Mouse (Mus musculus): ENCODE measurements around the gene C130050O18Rik. TPM values are rescaled to one million over a fixed set of nuclear protein-coding genes. Genes with fewer than 3 reads are reported as not detected.

Gene C130050O18Rik
- total RNA-seq, 2 experiments from 2014 or later = 0.30 to 0.34 TPM

- intact Hi-C loops (cut with DNase I) = no loop called here
- peak in 1 of 2 experiments; percentile 45 for DNase-seq (ENCODE audit: low spot score in 2 of 2)
Measured at GRCm38 (mm10) chr5:139392219-139393196, 12.6 kb upstream of the C130050O18Rik start.

- intact Hi-C loops (cut with DNase I) = no loop called here
- DNase-seq (ENCODE audit: low spot score in 2 of 2) = peak in 1 of 2 experiments; percentile 3
Measured at GRCm38 (mm10) chr5:139393197-139393588, 11.9 kb upstream of the C130050O18Rik start.

- intact Hi-C loops (cut with DNase I) = no loop called here
- DNase-seq (ENCODE audit: low spot score in 2 of 2) = peak in 1 of 2 experiments; percentile 7
Measured at GRCm38 (mm10) chr5:139394399-139394798, 10.7 kb upstream of the C130050O18Rik start.

- DNase-seq (ENCODE audit: low spot score in 2 of 2) = no peak
- intact Hi-C loops (cut with DNase I) = no loop called here
Measured at GRCm38 (mm10) chr5:139395528-139395927, 9.6 kb upstream of the C130050O18Rik start.

GRCm38 (mm10) chr5:139397359-139397916 is 7.6 kb upstream of the C130050O18Rik start:
- intact Hi-C loops (cut with DNase I) = no loop called here
- DNase-seq (ENCODE audit: low spot score in 2 of 2) = no peak

- intact Hi-C loops (cut with DNase I) = loop anchor here (1.0 kb wide), 1 partner anchor 34 kb away; no protein-coding TSS in a partner anchor
Measured at GRCm38 (mm10) chr5:139397959-139398753, 6.9 kb upstream of the C130050O18Rik start.

GRCm38 (mm10) chr5:139398786-139399185 is 6.3 kb upstream of the C130050O18Rik start:
- intact Hi-C loops (cut with DNase I) = loop anchor here (1.0 kb wide), 1 partner anchor 34 kb away; no protein-coding TSS in a partner anchor
- DNase-seq (ENCODE audit: low spot score in 2 of 2) = no peak

More at GRCm38 (mm10) chr5:139397959-139398753, 6.9 kb upstream of the C130050O18Rik start:
- DNase-seq (ENCODE audit: low spot score in 2 of 2) = peak; percentile 90 to 97

GRCm38 (mm10) chr5:139399991-139400390 is 5.1 kb upstream of the C130050O18Rik start:
- DNase-seq (ENCODE audit: low spot score in 2 of 2) = no peak
- intact Hi-C loops (cut with DNase I) = loop anchor here (5.0 kb wide), 1 partner anchor 57 kb away; no protein-coding TSS in a partner anchor

GRCm38 (mm10) chr5:139402106-139402505 is 3.0 kb upstream of the C130050O18Rik start:
- intact Hi-C loops (cut with DNase I) = loop anchor here (2.0 to 5.0 kb wide), 2 partner anchors 29 to 55 kb away; no protein-coding TSS in a partner anchor
- peak in 1 of 2 experiments; percentile 76 for DNase-seq (ENCODE audit: low spot score in 2 of 2)

- intact Hi-C loops (cut with DNase I) = loop anchor here (2.0 to 5.0 kb wide), 2 partner anchors 27 to 54 kb away; no protein-coding TSS in a partner anchor
- no peak for DNase-seq (ENCODE audit: low spot score in 2 of 2)
Measured at GRCm38 (mm10) chr5:139403692-139404260, 1.3 kb upstream of the C130050O18Rik start.

- DNase-seq (ENCODE audit: low spot score in 2 of 2) = no peak
- intact Hi-C loops (cut with DNase I) = no loop called here
Measured at GRCm38 (mm10) chr5:139405478-139405877, 398 bp downstream of the C130050O18Rik start.

- intact Hi-C loops (cut with DNase I) = no loop called here
- no peak for DNase-seq (ENCODE audit: low spot score in 2 of 2)
Measured at GRCm38 (mm10) chr5:139405953-139406352, 873 bp downstream of the C130050O18Rik start.

GRCm38 (mm10) chr5:139407121-139407885 is 2.2 kb downstream of the C130050O18Rik start:
- intact Hi-C loops (cut with DNase I) = no loop called here

GRCm38 (mm10) chr5:139408511-139408910 is 3.4 kb downstream of the C130050O18Rik start:
- peak in 1 of 2 experiments; percentile 53 for DNase-seq (ENCODE audit: low spot score in 2 of 2)
- intact Hi-C loops (cut with DNase I) = no loop called here

More at GRCm38 (mm10) chr5:139407121-139407885, 2.2 kb downstream of the C130050O18Rik start:
- DNase-seq (ENCODE audit: low spot score in 2 of 2) = no peak

GRCm38 (mm10) chr5:139409412-139409811 is 4.3 kb downstream of the C130050O18Rik start:
- intact Hi-C loops (cut with DNase I) = no loop called here
- DNase-seq (ENCODE audit: low spot score in 2 of 2) = no peak

GRCm38 (mm10) chr5:139410056-139410455 is 5.0 kb downstream of the C130050O18Rik start:
- DNase-seq (ENCODE audit: low spot score in 2 of 2) = no peak
- intact Hi-C loops (cut with DNase I) = no loop called here

- intact Hi-C loops (cut with DNase I) = no loop called here
Measured at GRCm38 (mm10) chr5:139411117-139411516, 6.0 kb downstream of the C130050O18Rik start.

GRCm38 (mm10) chr5:139411665-139412314 is 6.7 kb downstream of the C130050O18Rik start:
- DNase-seq (ENCODE audit: low spot score in 2 of 2) = no peak
- intact Hi-C loops (cut with DNase I) = no loop called here

More at GRCm38 (mm10) chr5:139411117-139411516, 6.0 kb downstream of the C130050O18Rik start:
- DNase-seq (ENCODE audit: low spot score in 2 of 2) = no peak

Data from left cerebral cortex, postnatal 25 days (tissue).